Mouse (Mus musculus): ENCODE data around the gene Lsp1. TPM values are rescaled to one million over a fixed set of nuclear protein-coding genes. Genes with fewer than 3 reads are reported as not detected.

Gene Lsp1
- total RNA-seq, 2 experiments from 2014 or later: 2.2 to 4.2 TPM

- no peak for DNase-seq (ENCODE audit: extremely low spot score in 1 of 2, low spot score in 1 of 2)
Measured at GRCm38 (mm10) chr7:142443474-142443873, 17.1 kb upstream of the Lsp1 start.

- DNase-seq (ENCODE audit: extremely low spot score in 1 of 2, low spot score in 1 of 2): no peak
Measured at GRCm38 (mm10) chr7:142444171-142444570, 16.4 kb upstream of the Lsp1 start.

GRCm38 (mm10) chr7:142445324-142445723 is 15.3 kb upstream of the Lsp1 start:
- DNase-seq (ENCODE audit: extremely low spot score in 1 of 2, low spot score in 1 of 2): no peak

GRCm38 (mm10) chr7:142446264-142446663 is 14.3 kb upstream of the Lsp1 start:
- DNase-seq (ENCODE audit: extremely low spot score in 1 of 2, low spot score in 1 of 2): no peak

GRCm38 (mm10) chr7:142449038-142449617 is 11.5 kb upstream of the Lsp1 start:
- no peak for DNase-seq (ENCODE audit: extremely low spot score in 1 of 2, low spot score in 1 of 2)

- no peak for DNase-seq (ENCODE audit: extremely low spot score in 1 of 2, low spot score in 1 of 2)
Measured at GRCm38 (mm10) chr7:142454706-142455105, 5.9 kb upstream of the Lsp1 start.

- no peak for DNase-seq (ENCODE audit: extremely low spot score in 1 of 2, low spot score in 1 of 2)
Measured at GRCm38 (mm10) chr7:142455251-142455650, 5.4 kb upstream of the Lsp1 start.

GRCm38 (mm10) chr7:142456806-142457205 is 3.8 kb upstream of the Lsp1 start:
- no peak for DNase-seq (ENCODE audit: extremely low spot score in 1 of 2, low spot score in 1 of 2)

GRCm38 (mm10) chr7:142457227-142457811 is 3.3 kb upstream of the Lsp1 start:
- no peak for DNase-seq (ENCODE audit: extremely low spot score in 1 of 2, low spot score in 1 of 2)

GRCm38 (mm10) chr7:142458026-142458425 is 2.6 kb upstream of the Lsp1 start:
- no peak for DNase-seq (ENCODE audit: extremely low spot score in 1 of 2, low spot score in 1 of 2)

- no peak for DNase-seq (ENCODE audit: extremely low spot score in 1 of 2, low spot score in 1 of 2)
Measured at GRCm38 (mm10) chr7:142458676-142459298, 1.8 kb upstream of the Lsp1 start.

GRCm38 (mm10) chr7:142459299-142459691 is 1.3 kb upstream of the Lsp1 start:
- peak in 1 of 2 experiments; percentile 1 for DNase-seq (ENCODE audit: extremely low spot score in 1 of 2, low spot score in 1 of 2)

GRCm38 (mm10) chr7:142461446-142461845 is 837 bp downstream of the Lsp1 start:
- peak in 1 of 2 experiments; percentile 2 for DNase-seq (ENCODE audit: extremely low spot score in 1 of 2, low spot score in 1 of 2)

- no peak for DNase-seq (ENCODE audit: extremely low spot score in 1 of 2, low spot score in 1 of 2)
Measured at GRCm38 (mm10) chr7:142462190-142462589, 1.6 kb downstream of the Lsp1 start.

- no peak for DNase-seq (ENCODE audit: extremely low spot score in 1 of 2, low spot score in 1 of 2)
Measured at GRCm38 (mm10) chr7:142462594-142463078, 2.0 kb downstream of the Lsp1 start.

- no peak for DNase-seq (ENCODE audit: extremely low spot score in 1 of 2, low spot score in 1 of 2)
Measured at GRCm38 (mm10) chr7:142470171-142470691, 9.6 kb downstream of the Lsp1 start.

- no peak for DNase-seq (ENCODE audit: extremely low spot score in 1 of 2, low spot score in 1 of 2)
Measured at GRCm38 (mm10) chr7:142470808-142471413, 10.3 kb downstream of the Lsp1 start.

- DNase-seq (ENCODE audit: extremely low spot score in 1 of 2, low spot score in 1 of 2): no peak
Measured at GRCm38 (mm10) chr7:142471414-142471861, 10.8 kb downstream of the Lsp1 start.

- no peak for DNase-seq (ENCODE audit: extremely low spot score in 1 of 2, low spot score in 1 of 2)
Measured at GRCm38 (mm10) chr7:142471884-142472570, 11.4 kb downstream of the Lsp1 start.

- DNase-seq (ENCODE audit: extremely low spot score in 1 of 2, low spot score in 1 of 2): no peak
Measured at GRCm38 (mm10) chr7:142472936-142473335, 12.3 kb downstream of the Lsp1 start.

Measured in layer of hippocampus, postnatal 25 days (tissue).